Mouse (Mus musculus) left cerebral cortex, adult 9 months (tissue): Measurements from ENCODE around the gene Cntnap1.
"Not testable (repeated sequence)": the region's sequence is repeated elsewhere in the genome, so short reads cannot be mapped to it uniquely, and the experiment has no call there.

ENCODE experiments used
- DNase-seq, 2 experiments: peaks; one replicate each; pipeline ENCODE4 v3.0.0; 2022; ENCODE audit warnings: low spot score in 2 of 2

Cntnap1 gene

DNA sequence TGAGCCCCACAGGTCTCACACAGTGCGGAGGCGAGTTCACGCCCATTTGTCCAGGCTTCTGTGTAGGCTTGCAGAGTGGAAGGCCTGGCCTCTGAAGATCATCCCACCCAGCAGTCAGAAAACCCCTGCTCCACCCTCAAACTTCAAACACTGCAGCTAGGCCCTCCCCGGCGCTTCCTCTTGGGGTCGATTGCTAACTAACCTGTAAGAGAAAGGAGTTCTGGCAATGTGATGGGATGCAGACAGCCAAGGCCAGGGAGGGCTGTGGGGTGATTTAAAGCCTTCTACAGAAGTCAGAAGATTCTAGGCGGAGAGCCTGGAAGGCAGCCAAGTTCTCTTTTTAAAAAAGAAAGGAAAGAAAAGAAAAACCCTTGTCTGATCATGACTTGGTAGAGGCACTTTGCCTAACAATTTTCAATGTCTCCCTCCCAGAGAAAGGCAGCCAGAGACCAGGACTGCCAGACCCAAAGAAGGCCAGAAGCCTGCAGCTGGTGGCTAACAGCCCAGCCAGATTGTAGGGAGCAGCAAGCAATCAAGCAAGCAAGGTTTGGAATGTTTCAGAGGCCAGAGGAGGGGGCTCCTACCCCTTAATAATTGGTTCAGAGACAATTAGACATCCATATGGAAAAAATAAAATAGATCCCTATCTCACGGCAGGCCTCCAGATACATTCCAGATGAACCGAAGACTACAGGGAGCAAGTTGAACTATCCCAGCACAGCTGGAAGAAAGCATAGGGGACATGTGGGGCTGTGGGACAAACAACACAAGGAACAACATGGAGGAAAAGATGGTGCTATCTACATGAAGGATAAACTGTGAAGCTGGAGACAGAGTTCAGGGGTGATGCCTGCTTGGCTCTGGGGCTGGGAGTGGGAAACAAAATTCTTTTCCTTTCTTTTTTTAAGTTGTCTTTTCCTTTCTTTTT lies 20.9 kb upstream of the Cntnap1 start:
- DNase-seq: no peak

DNA sequence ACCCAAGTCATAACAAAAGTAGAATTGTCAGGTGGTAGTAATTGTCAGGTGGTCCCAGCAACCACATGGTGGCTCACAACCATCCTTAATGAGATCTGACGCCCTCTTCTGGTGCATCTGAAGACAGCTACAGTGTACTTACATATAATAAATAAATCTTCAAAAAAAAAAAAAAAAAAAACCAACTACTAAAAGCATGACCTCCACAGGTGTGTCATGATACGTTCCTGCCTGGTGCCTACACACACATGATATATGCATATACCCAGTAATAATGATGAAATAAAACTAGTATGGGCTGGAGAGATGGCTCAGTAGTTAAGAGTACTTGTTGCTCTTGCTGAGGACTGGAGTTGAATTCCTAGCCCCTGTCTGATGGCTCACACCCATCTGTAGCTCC lies 19.3 kb upstream of the Cntnap1 start:
- DNase-seq: no peak

DNA sequence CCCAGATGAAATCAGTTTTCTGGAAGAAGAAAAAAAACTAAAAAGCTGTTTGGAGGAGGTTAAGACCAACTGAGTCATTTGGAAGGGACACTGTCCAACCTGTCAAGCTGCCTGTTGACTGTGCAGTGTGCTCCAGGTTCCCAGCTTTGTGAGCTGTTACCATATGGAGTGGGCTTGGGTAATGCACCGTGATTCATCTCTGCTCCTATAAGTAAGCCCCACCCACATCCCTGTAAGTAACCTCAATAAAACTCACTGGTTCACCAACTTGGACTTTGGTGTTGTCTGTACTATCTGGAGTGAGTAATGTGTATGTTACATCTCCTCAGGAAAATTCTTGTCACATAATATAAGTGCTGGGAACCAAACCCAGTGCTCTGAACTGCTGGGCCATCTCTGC lies 17.5 kb upstream of the Cntnap1 start:
- no peak for DNase-seq

DNA sequence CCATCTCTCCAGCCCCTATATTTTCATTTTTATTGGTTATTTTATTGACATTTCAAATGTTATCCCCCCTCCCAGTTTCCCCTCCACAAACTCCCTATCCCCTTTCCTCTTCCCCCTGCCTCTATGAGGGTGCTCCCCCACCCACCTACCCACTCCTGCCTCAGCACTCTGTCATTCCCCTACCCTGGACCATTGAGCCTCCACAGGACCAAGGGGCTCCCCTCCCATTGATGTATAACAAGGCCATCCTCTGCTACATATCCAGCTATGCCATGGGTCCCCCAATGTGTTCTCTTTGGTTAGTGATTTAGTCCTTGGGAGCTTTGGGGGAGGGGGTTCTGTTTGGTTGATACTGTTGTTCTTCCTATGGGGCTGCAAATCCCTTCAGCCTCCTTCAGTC lies 15.7 kb upstream of the Cntnap1 start:
- DNase-seq: no peak

DNA sequence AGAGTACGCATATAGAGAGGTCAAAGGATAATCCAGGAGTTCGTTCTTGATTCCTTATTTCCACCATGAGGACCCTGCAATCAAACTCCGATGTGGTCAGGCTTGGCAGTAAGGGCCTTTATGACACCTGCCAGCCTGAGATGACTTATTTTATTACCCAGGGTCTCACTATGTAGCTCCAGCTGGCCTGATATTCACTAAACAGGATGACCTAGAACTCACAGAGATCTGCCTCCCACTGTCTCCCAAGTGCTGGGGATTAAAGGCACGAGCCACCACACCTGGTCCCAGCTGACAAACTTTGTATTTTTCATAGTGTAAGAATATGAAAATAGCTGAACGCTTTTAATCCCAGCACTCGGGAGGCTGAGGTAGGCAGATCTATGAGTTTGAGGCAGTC lies 15.2 kb upstream of the Cntnap1 start:
- no peak for DNase-seq

DNA sequence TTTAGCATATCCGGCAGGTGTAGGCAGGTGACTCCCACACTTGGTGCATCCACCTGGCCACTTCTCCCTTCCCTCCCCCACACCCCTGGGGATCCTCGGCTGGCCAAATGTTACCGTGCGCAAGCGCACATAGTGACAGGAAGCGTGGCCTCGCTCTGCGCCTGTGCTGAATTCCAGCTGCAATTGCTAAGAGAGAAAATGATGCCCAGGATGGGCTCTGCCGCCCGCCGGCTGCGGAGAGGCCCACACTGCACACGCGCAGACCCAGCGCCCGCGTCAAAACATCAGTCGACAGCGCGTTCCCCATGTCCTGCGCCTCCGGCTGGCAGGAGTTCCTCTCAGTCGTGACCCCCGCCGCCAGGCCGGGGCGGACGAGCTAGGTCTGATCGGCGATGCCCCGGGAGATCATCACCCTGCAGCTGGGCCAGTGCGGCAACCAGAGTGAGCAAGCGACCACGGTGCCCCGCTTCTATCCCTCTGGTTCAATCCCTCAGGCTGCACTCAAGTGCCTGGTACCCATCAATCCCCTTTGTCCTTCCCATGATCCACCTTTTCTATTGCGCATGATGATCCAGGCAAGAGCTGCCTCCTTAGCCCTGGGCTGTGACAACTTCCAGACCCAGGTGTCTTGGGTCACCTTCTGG lies 14.5 kb upstream of the Cntnap1 start, which contains the start of gene Tubg2:
TSS of gene Tubg2 (plus strand) at position 180 of the 644 bp plus-strand sequence.
- DNase-seq: peak; percentile 67 to 86

DNA sequence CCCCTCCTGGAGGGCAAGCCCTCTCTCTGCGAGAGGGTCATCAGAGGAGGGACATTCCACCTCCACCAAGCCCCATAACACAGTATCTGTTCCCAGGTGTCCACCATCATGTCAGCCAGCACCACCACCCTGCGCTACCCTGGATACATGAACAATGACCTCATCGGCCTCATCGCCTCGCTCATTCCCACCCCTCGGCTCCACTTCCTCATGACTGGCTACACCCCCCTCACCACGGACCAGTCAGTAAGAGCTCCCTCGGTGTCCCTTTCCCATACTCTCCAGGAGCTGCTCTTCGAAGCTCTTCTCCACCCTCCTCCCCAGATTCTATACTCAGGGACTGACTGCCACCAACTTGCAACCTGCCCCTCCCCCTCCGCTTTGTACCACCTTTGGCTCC lies 10.2 kb upstream of the Cntnap1 start:
- DNase-seq: not testable (repeated sequence)

DNA sequence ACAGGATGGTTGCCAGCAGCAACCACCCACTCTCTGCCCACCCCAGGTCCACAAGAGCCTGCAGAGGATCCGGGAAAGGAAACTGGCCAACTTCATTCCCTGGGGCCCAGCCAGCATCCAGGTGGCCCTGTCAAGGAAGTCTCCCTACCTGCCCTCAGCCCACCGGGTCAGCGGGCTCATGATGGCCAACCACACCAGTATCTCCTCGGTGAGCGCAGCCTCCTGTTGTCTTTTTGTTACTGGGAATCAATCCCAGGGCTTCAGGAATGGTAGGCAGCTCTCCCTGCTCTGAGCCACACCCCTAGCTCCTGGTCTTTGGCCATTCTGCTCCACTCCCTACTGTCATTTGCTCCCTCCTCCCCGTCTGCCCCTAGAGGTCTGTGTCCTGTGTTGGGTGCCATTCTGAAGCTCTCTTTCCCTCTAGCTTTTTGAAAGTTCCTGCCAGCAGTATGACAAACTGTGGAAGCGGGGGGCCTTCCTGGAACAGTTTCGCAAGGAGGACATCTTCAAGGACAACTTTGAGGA lies 9.3 kb upstream of the Cntnap1 start:
- DNase-seq: not testable (repeated sequence)

DNA sequence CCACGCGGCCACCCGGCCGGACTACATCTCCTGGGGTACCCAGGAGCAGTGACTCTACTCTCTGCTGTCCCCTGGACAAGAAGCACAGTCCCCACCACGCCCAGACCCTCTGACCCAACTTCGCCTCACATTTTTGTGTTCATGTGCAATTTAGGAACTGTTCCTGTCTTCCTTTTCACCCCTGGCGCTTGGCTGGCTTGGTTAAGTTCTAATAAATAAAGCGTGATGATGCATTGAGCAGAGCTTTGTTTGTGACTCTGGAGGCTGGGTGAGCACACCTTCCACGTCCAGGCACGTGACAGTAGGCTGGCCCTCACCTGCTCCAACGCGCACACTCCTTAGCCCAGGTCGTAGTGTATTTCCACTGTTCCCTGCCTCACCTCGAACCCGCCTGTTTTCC lies 8.8 kb upstream of the Cntnap1 start:
- no peak for DNase-seq

DNA sequence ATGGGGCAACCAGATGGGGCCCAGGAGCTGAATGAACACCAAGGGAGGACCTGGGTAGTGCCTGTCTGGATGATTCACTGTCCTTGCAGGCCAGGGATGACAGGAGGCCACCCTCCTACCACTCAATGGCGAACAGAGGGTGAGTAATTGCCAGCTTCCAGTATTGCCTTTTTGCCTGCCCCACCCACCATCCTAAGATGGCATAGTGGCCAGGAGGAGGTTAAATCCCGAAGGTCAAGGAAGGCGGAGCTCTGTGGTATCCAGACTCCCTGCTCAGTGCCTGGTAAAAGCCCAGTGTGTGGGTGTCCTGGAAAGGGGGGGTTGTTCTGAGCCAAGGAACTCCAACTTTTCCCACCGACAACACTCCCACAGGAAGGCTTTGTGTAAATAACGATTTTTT lies 8.0 kb upstream of the Cntnap1 start:
- no peak for DNase-seq

DNA sequence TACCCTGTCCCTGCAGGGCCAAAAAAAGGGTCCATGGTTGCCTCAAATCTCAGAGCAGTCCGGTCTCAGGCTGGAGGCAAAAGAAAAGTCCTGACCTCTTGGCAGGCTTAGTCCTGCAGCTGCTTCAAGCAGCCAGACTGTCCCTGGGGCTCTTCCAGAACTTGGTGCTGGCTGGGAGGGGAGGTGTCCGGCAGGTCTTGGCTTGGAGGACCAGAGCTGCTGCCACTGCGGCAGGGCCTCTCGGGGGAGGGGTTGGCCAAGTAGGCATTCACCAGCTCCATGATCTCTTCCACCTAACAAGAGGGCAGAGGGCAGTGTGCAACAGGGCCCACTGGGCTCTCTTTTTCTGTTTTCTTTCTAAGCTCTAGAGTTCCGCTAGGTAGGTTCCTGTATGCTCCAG lies 7.6 kb upstream of the Cntnap1 start:
- no peak for DNase-seq

DNA sequence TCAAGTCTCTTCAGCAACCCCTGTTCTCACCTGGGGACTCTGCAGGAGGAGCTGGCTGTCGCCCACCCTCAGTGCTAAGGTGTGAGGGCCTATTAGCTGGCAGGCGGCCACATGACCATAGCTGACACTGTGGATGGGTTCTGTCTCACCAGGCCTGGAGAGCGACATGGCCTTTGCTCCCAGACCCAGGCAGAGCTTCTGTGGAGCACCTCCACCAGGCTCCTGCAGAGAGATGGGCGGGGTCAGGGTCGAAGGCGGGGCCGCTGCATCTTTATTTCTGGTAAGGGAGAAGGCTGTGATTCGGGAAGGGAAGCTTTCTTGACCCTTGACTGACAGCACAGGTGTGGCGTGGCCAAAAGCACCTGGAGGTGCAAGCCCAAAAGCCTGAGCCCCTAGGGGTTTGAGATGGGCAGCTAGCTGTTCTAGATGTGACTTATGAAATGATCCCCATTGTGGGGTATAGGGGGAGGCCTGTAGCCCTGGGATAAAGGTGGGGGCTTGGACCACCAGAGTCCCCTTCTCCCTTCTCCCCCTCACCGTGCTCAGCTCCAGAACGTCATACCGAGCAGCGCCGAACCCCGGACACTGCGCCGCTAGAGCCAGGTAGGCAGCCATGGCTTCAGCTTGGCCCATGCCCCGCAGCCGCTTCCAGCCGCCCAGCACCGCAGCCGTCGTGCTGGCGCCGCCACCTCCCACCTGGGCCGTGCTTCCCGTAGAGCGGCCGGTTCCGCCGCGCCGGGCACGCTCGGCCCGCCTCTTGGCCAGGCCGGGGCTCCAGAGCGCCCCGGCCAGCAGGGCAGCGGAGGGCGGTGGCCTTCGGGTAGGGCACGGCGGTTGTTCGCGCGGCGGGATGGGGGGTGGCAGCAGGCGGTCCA lies 6.6 kb upstream of the Cntnap1 start:
- no peak for DNase-seq

DNA sequence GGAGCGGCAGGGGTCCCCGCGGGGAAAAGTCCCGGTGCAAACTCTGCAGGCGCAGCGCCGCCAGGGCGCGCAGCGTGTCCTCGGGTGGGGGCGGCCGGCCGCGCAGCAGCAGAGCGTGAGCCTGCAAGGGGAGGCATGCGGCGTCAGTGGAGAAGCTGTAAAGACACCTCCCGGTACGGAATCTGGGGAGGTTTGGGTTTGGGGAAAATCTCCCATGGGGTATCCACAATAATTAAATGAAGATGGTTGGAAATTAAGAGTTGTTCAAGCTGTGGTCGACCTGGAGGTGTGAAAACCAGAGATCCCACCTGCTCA lies 6.0 kb upstream of the Cntnap1 start:
- no peak for DNase-seq

DNA sequence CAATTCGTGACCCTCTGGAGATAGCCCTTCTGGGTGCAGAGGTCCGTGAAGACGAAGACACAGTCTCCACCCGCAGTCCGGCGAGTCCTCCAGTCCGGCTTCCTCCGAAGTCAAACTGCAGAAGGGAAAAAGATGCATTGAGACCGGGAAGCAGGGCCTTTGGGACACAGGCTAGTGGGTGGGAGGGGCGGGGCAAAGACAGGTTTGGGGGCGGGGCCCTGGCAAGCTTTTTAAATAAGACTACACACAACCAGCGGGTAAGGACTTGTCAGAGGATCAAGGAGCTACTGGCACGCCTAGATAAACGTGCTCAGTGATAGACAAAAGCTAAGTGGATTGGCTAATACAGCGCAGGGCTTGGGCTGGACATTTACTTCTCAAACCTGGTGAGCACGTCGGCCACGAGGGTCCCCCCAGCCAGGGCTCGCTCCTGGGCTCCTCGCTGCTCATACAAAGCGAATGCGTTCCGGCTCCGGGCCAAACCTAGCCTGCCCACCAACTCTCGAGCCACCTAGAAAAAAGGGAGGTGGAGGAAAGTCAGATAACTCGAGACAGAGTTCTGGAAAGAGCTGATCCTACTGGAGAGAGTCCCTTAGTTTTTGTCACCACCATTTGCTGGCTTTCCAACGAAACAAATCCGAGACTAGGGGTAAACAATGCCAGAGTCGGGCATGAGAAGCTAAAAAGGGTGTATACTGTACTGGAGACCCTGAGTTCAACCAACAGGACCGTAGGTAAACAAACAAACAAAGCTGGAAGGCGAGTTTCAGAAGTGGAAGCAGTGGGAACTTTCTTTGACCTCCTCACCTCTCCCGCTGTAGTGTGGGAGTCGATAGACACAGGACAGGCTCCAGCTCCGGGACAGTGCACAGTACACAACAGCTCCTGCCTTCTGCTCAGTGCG lies 5.4 kb upstream of the Cntnap1 start:
- DNase-seq: no peak

DNA sequence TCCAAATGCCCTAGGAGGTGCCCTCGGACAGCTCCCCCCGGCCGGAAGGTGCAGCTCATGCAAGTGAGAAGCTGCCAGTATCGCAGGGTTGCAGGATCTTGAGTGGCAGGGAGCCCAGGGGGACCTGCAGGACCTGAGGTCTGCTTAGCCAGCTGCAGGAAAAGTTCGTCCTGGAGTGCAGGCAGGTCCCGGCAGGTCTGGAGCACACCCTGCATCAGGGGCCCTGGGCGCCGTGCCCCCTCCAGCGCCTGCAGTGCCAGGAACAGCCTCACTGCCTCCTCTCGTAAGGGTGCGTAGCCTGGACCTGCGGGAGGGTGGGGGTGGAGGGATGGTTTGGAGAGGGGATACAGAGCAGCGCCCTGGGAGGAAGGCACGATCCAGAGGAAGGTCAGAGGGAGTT lies 4.0 kb upstream of the Cntnap1 start:
- DNase-seq: no peak

DNA sequence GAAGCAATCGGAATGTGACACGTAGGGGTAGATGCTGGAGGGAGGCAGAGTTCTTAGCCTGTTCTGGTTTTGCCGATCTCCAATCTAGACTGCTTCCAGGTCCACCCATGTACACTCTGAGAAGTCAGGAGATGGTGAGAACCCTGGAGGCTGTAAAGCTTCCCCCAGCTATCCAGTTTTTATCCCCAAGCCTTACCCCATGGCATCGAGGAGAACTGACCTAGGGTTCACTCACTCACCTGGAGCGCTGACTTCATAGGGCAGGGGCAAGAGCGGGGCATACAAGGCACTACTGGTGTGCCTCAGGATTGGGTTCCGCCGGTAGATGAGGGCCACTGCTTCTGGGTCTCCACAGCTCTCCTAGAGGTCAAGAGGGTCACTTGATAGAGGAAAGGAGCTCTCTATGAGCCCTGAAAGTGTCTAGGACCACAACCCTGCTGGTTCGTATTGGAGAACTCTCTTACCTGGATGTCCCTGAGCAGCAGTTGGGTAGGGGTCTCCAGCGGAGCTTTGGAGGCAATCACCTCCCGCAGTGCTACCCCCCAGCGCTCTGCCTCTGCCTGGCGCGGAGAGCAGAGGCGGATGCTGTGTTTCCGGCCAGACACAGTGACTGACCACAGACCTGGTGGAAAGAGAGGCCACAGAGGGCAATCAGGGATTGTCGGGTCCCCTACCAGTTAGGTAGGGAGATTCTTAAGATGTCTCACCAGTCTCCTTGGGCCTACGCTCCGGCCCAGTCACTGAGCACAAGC lies 2.9 kb upstream of the Cntnap1 start:
- no peak for DNase-seq

DNA sequence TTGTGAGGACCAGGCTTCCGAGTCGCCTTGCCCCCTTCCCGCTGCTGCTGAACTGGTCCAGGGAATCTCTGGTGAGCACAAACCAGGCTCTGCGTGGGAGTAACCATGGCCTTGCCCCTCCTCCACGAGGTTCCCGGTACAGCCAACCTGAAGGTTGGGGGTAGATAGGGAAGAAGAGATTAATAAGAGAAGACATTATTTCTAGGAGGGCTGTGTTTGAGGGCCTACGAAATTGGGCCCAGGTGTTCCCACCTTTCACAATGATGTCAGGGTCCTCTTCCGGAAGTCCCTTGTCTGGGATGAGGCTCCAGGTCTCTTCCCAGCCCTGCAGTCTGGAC lies 2.4 kb upstream of the Cntnap1 start:
- DNase-seq: no peak

DNA sequence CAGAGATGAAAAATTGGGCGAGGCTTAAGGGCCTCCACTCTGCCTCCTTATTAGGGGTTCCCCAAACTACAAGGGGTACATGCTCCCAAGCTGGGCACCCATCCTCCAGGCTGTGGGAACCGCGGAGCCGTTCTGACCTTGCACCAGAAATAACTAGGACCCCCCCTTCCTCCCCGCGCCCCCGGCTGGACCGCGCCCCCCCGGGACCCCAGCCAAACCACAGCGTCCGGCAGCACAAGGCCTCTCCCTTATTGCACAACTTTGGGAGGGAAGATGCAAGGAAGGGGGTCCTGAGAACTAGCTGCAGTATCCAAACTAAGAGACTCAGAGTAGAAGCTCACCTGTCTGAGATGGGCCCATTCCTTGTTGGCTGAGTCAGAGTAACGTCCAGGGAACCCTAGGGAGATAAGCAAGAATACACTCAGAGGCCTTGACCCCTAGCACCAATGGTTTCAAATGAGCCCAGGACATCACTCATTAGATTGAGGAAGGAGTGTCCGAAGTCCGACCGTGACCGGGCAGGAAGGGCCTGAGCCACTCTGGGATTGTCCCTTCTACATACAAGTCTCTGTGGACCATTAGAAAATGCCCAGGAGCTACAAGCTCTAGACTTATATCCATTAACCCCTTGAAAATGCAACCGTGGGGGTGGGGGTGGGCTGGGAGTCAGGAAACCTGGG lies 1.9 kb upstream of the Cntnap1 start:
- DNase-seq: no peak

DNA sequence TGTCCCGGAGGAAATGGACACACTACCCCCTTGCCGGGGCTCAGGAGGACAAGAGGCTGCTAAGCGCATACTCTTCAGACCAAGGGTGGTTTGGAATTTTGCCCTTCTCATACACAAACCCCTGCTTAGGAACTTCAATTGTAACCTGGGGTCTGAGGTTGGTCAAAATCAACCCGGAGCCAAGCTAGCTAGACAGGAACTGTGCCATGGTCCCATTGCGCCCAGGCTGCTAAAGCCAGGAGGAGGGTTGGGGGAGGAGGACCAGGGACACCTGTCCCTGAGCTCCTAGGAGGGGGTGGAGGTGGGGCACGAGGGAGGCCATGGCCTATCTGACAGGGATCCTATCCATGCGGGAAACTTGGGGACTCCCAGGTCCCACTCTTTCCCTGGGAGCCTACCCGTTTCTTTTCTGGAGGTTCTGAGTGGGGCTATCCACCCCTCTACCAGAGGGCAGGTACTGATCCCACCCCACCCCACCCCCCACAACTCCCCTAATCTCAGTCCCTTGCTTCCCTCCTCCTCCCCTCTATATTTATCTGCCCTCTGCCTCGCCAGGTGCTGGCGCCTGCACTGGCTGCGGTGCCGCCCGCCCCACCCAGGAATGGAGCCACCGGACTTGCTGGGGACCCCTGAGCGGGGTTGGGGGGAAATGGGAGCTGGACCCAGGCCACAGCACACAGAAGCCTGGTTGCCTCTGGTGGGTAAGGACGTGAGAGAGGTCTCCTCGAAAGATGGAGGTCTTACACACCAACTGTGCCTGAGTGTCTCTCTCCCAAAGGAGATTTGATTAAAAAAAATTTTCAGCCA lies 819 bp upstream of the Cntnap1 start:
- no peak for DNase-seq
